Mouse (Mus musculus): ENCODE data around the gene Pla2g15. TPM values are rescaled to one million over a fixed set of nuclear protein-coding genes. Genes with fewer than 3 reads are reported as not detected.

Gene Pla2g15
- polyA plus RNA-seq (2017; shearing (Covaris generic)) = 2.6 TPM

DNA sequence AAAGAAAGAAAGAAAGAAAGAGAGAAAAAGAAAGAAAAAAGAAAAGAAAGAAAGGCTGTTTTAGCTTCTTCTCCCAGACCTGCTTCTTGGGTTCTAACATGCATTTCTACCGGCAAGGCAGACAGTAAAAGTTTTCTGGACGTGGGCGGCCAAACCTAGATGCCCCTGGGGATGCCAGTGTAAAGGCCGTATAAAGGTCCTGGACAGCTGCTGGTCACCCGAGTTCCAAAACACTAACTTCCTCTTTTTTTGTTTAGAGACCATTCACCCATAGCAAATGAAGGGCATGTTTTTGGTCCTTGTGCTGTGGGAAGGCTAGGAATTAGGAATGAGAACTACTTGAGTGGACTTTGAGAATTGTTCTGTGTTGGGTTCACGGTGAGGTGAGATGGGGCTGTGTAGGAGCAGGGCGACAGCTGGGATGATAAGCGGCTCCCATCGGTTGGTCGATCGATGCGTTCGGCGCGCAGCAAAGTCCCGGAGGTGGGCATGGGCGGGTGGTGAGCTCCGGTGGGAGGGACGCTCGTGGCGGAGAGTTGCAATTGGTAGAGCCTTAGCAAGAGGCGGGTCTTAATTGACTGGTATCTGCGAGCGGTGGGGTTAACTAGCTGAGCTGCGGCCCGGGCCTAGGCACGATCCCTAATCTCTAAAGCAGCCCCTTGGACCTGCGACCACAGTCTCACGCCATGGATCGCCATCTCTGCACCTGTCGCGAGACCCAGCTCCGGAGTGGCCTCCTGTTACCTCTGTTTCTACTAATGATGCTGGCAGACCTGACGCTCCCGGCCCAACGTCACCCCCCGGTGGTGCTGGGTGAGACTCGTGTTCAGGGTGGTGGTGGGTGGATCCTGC is at the start of gene Pla2g15:
Pla2g15 (plus strand) TSS at position 599 of the 852 bp plus-strand sequence.

DNA sequence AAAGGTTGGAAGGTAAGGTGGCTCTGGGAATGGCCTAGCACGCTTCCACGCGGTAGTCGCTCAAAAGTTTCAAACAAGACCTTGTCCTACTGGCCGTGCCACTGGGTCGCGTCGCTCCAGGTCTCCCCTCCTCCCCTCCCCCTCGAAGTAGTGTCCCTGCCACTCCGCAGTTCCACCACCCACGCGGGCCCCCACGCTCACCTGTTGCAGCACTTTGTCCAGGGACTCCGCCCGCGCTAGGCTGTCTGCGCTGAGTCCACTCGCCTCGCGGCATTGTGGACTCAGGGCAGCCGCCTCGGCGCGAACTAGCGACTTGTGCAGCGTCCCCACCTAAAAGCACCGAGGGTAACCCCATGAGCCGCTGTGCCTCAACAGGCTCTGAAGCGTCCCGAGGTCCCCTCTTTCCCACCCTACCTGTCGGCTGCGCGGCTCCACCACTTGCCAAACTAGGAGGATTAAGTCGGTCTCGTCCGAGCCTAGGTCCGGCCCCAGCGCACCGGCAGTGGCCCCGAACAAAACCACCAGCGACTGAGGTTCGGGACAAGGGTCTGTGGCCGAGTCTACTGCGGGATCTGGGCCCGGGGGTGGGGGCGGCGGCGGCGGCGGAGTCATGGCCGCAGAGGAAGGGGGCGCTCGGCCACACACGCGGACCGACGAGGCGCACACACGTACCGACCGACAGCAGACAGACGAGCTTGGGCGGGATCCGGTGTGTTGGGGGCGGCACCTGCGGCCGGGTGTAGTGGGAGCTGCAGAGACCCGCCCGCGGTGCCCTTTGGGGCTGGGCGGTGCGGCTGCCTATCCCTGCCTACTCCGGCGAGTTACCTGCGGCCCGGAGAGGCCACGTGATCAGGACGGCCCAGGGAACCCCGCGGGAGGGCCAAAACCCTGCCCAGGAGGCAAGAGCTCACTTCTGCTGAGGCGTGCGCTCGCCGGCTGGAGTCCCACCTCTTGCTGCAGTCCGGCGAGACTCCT is 13.8 kb upstream of the Pla2g15 start, which contains the start of gene Esrp2:
Esrp2 (minus strand) TSS at position 819 of the 975 bp plus-strand sequence.

DNA sequence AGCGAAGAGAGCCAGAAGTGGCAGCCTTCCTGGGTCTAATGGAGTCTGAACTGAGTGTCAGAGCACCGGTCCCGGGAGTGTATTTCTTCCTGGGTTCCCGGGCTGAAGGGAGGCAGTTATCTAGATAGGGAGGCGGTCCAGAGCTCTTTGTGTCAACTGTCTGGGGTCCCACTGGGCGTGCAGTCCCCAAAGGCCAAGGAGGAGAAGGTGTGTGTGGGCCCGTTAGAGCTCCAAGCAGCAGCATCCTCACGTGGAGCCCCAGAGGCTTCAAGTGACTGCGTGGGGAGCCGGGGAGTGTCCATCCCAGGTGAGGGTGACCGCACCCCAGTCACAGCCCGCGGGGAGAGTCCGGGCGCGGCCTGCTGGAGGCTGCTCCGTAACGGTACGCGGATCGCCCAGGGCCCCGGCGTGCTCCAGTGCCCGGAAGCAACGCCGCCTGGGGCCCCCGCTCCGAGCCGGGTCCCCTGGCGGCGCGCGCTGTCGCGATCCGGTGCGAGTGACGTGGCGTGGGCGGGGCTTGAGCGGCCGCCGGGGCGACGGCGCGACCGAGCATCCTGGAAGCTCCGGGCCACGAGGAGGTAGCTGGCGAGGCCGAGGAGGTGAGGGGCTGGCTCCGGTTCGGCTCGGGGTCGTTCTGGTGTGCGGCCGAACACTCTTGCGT is 18.3 kb downstream of the Pla2g15 start, which contains the start of gene Slc7a6:
Slc7a6 (plus strand) TSS at position 502 of the 661 bp plus-strand sequence.

DNA sequence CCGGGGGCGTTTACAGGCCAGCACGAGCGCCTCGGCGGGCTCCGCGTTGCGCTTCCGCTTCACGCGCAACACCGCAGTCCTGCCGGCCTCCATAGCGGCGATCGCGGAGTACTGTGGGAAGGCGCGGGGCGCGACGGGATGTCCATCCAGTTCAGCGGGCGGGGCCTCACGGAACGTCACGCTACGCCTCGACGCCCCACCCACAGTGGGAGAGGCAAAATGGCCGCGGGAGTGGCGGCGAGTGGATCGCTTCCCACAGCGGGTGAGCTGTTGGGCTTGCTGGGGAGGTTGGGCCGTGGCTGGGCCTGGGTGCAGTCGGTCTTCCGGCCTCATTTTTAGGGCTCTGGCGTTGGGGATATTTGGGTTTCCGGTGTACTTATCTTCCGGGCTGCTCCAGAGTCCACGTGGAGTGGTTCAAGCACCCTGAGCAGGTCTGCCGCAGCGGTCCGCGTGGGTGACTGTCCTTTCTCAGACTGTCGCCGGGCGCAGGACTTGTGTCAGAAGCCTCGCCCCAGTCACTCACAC is 60.7 kb downstream of the Pla2g15 start, which contains the start of the genes Slc7a6os and Prmt7:
Slc7a6os (minus strand) TSS at position 115 of the 525 bp plus-strand sequence.
Prmt7 (plus strand) TSS at position 116 of the 525 bp plus-strand sequence.

Other genes starting within 250 kb of the Pla2g15 start
- 17.7 TPM for gene Pskh1, start 250.0 kb upstream of the Pla2g15 start, polyA plus RNA-seq (2017; shearing (Covaris generic))
- gene Ctrl, start 216.5 kb upstream of the Pla2g15 start, polyA plus RNA-seq (2017; shearing (Covaris generic)) = 1.4 TPM
- gene Psmb10, start 212.0 kb upstream of the Pla2g15 start, polyA plus RNA-seq (2017; shearing (Covaris generic)) = 159 TPM
- gene Lcat, start 207.0 kb upstream of the Pla2g15 start, polyA plus RNA-seq (2017; shearing (Covaris generic)) = not detected
- gene Slc12a4, start 184.3 kb upstream of the Pla2g15 start, polyA plus RNA-seq (2017; shearing (Covaris generic)) = 17.0 TPM
- gene Dpep3, start 171.0 kb upstream of the Pla2g15 start, polyA plus RNA-seq (2017; shearing (Covaris generic)) = not detected
- 12.0 TPM for gene Dus2, start 159.1 kb upstream of the Pla2g15 start, polyA plus RNA-seq (2017; shearing (Covaris generic))
- gene Dpep2nb, start 144.4 kb upstream of the Pla2g15 start, polyA plus RNA-seq (2017; shearing (Covaris generic)) = not detected
- gene Ddx28, start 138.5 kb upstream of the Pla2g15 start, polyA plus RNA-seq (2017; shearing (Covaris generic)) = 3.8 TPM
- 142 TPM for gene Nfatc3, start 91.6 kb upstream of the Pla2g15 start, polyA plus RNA-seq (2017; shearing (Covaris generic))
- 1.1 TPM for gene Esrp2, start 13.4 kb upstream of the Pla2g15 start, polyA plus RNA-seq (2017; shearing (Covaris generic))
- gene Slc7a6, start 18.5 kb downstream of the Pla2g15 start, polyA plus RNA-seq (2017; shearing (Covaris generic)) = 46.4 TPM
- gene Slc7a6os, start 60.5 kb downstream of the Pla2g15 start, polyA plus RNA-seq (2017; shearing (Covaris generic)) = 86.3 TPM
- gene Prmt7, start 60.5 kb downstream of the Pla2g15 start, polyA plus RNA-seq (2017; shearing (Covaris generic)) = 48.1 TPM
- gene Smpd3, start 187.6 kb downstream of the Pla2g15 start, polyA plus RNA-seq (2017; shearing (Covaris generic)) = not detected